Mouse (Mus musculus) lung, postnatal 0 days (tissue): ENCODE data around the gene Scml4. TPM values are rescaled to one million over a fixed set of nuclear protein-coding genes. Genes with fewer than 3 reads are reported as not detected.

ENCODE experiments used
- ATAC-seq: fragments of 200-750 bp; cut with Nextera tagmentation; 2 replicates; pipeline ENCODE4 v1.8.0; 2017; ENCODE audit warnings: moderate library complexity
- DNase-seq: peaks from one replicate; pipeline ENCODE4 v3.0.0-alpha.2; 2016; ENCODE audit warnings: low spot score
- H3K27ac ChIP-seq: fragments of 300-500 bp; sonication (generic); 2 replicates; pipeline ENCODE4 v1.5.1; 2014; ENCODE audit warnings: antibody characterized with exemption, mild to moderate bottlenecking, low read length, mixed read lengths
- H3K27me3 ChIP-seq: fragments of 300-500 bp; sonication (generic); replicated peaks from 2 replicates; pipeline ENCODE4 v1.6.1; 2014; ENCODE audit warnings: low read length, mixed read lengths; ENCODE audit not compliant: insufficient read depth
- H3K36me3 ChIP-seq: fragments of 300-500 bp; sonication (generic); 2 replicates; pipeline ENCODE4 v1.6.1; 2014; ENCODE audit warnings: low read length, mixed read lengths; ENCODE audit not compliant: insufficient read depth
- H3K4me1 ChIP-seq: fragments of 300-500 bp; sonication (generic); 2 replicates; pipeline ENCODE4 v1.6.1; 2014; ENCODE audit warnings: antibody characterized with exemption, low read depth, low read length, mixed read lengths; ENCODE audit not compliant: insufficient read depth
- H3K4me2 ChIP-seq: fragments of 300-500 bp; sonication (generic); replicated peaks from 2 replicates; pipeline ENCODE4 v1.6.1; 2014; ENCODE audit warnings: low read depth, mild to moderate bottlenecking, low read length, moderate library complexity, mixed read lengths
- H3K4me3 ChIP-seq: fragments of 300-500 bp; sonication (generic); 2 replicates; pipeline ENCODE4 v1.5.1; 2014; ENCODE audit warnings: low read depth, low read length
- H3K9ac ChIP-seq: fragments of 300-500 bp; sonication (generic); replicated peaks from 2 replicates; pipeline ENCODE4 v1.6.1; 2014; ENCODE audit warnings: low read depth, mild to moderate bottlenecking
- H3K9me3 ChIP-seq: fragments of 300-500 bp; sonication (generic); 2 replicates; pipeline ENCODE4 v1.6.1; 2016; ENCODE audit warnings: low read length, mixed read lengths
- CTCF ChIP-seq: IDR thresholded peaks from 2 replicates; pipeline ENCODE4 v1.5.1; 2016; ENCODE audit warnings: antibody characterized with exemption, mild to moderate bottlenecking
- EP300 ChIP-seq: IDR thresholded peaks from 2 replicates; pipeline ENCODE4 v1.6.1; 2016; ENCODE audit warnings: antibody characterized with exemption, mild to moderate bottlenecking, control low read depth
- WGBS: fragments of 180-500 bp; shearing (Covaris S2); extraction: QIAGEN DNeasy Blood & Tissue Kit; methylation state at CpG from one replicate; pipeline ENCODE4 v1.1.7; 2014; 5-methylcytosine and 5-hydroxymethylcytosine counted together
- polyA plus RNA-seq: library from polyadenylated mRNA; unstranded; fragments of >200 nt; fragmentation: Nextera tagmentation; extraction: Ambion mirVana; gene quantifications from 2 replicates; pipeline ENCODE4 v1.2.1, GENCODE M21; 2015

Gene Scml4
- 0.10 and 0.13 TPM in 2 replicates for polyA plus RNA-seq

DNA sequence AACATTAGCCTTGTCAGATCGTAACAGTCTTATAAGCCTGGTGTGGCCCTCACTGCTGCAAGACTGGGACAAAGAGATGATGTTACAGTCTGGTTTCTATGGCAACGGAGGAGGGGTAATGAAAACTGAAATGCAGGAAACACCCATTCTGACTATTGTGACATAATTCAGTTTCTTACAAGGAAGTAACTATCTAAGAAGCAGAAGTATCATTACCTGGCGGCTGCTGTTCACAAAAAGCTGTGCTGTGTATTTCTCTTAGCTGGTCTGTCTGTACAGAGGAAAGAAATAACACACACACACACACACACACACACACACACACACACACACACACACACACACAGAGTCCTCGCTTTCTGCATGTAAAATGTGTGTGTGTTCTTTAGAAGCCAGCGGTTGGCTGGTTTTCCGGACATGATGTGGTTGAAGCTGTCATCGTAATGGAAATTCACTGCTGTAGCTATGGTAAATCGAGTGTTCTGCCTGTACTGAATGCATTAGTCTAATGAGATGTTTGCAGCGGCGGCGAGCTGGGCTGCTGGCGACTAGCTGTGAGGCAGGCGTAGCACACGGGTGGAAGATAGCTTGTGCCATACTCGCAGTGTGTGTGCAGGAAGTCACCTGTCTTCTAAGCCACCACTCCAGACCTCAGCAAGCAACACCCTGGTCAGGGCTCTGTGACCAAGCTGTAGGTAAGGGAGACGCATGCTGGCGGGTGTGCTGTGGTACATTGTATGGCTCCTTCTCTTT lies at the start of gene Scml4:
Scml4 (plus strand) TSS at position 212 of the 753 bp plus-strand sequence.
- Histone ChIP-seq H3K27me3 (no peaks in the 10 kb centered on the region), H3K9ac (no peak within 1 kb of the TSS), H3K27ac (no peak within 1 kb of the TSS), H3K9me3 (no peaks in the 10 kb centered on the region), H3K4me3 (0 out of 2 replicates have a peak within 1 kb of the TSS, but pooled peaks have one; percentile 1), H3K4me1 (no peaks in the 10 kb centered on the region), H3K4me2 (no peak within 1 kb of the TSS), H3K36me3 (no peaks in the 10 kb centered on the region)
- DNase-seq (peak; percentile 88), ATAC-seq (peak; percentile 49)
- TF ChIP-seq EP300 (no peak), CTCF (no peak)
- WGBS, result 49% methylated on average over 17 of the region's 17 CpGs

DNA sequence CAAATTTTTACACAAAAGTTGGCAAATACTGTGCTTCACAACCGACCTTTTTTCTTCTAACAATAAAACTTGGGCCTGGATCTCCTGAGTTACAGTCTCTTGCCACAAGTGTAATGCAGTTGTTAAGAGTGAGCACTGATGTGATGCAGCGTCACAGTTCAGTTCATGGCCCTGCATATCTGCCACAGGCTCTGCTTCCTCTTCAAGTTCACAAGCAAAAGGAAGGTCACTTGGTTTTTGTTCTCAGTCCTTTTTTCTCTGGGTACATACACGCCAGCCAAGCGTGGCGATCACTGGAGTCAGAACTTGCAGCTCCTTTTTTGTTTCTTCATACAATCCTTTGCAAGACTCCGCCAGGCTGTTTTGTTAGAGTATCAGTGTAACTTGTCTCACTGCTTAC lies 34.2 kb upstream of the Scml4 start:
- Histone ChIP-seq H3K4me3 (no peak overlapping the region), H3K4me2 (no peak overlapping the region), H3K9me3 (no peaks in the 10 kb centered on the region), H3K4me1 (no peaks in the 10 kb centered on the region), H3K27me3 (no peaks in the 10 kb centered on the region), H3K9ac (no peak overlapping the region), H3K36me3 (peaks cover 25% of the 10 kb centered on the region), H3K27ac (no peak overlapping the region)
- DNase-seq, result no peak
- TF ChIP-seq EP300, result no peak
- no peak for ATAC-seq
- 85% methylated on average over 6 of the region's 6 CpGs for WGBS

GRCm38 (mm10) chr10:42827155-42827554 lies 33.0 kb upstream of the Scml4 start:
- DNase-seq, result no peak
- Histone ChIP-seq H3K27me3 (no peaks in the 10 kb centered on the region), H3K4me2 (no peak overlapping the region), H3K36me3 (peaks cover 25% of the 10 kb centered on the region), H3K9me3 (no peaks in the 10 kb centered on the region), H3K4me1 (no peaks in the 10 kb centered on the region), H3K4me3 (no peak overlapping the region), H3K27ac (no peak overlapping the region), H3K9ac (no peak overlapping the region)
- no peak for TF ChIP-seq CTCF
- 83% methylated on average over 5 of the region's 5 CpGs for whole genome bisulfite sequencing
- no peak for ATAC-seq

DNA sequence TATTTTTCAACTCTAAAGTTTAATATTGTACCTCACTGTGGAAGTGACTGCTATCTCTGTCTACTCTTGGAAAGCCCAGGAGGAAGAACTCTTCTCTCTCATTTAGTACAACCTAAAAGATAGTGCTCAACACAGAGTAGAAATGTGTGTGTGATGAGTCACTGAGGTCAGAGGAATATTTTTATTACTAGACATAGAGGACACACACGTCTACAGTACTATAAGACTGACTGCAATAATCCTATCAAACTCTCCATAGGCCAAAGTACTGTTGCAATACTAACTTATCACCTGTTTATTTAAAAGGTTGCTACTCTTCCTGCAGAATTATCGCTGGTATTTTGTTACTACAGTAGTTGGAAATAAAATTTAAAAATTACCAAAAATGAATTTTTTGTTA lies 30.2 kb upstream of the Scml4 start:
- WGBS, result 49% methylated on average over 2 of the region's 2 CpGs
- TF ChIP-seq CTCF, result no peak
- TF ChIP-seq EP300, result no peak
- H3K36me3 ChIP-seq, result peaks cover 18% of the 10 kb centered on the region
- H3K9me3 ChIP-seq, result no peaks in the 10 kb centered on the region
- no peaks in the 10 kb centered on the region for H3K27me3 ChIP-seq
- no peak for DNase-seq
- no peaks in the 10 kb centered on the region for H3K4me1 ChIP-seq
- no peak overlapping the region for H3K4me2 ChIP-seq
- no peak for ATAC-seq
- no peak overlapping the region for H3K27ac ChIP-seq
- H3K4me3 ChIP-seq, result no peak overlapping the region
- no peak overlapping the region for H3K9ac ChIP-seq

DNA sequence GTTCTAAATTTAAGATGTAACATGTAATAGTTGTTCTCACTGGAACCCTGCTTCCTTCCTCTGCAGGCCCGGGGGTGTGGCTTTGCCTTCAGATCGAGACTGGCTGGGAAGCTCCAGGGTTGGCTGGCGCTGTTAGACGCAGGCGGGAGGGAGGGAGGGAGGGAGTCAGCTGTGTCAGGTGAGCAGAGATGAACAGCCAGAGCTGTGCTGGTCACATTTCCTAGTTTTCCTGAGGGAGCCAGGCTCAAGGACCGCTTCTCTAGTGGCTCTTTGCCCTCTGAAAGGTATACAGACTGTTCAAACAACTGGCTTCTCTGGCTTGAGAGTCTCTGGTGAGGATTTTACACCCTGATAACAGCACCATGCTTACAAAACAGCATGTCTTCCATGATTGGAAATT lies 29.8 kb upstream of the Scml4 start:
- no peak overlapping the region for H3K4me2 ChIP-seq
- H3K4me3 ChIP-seq, result no peak overlapping the region
- no peak overlapping the region for H3K27ac ChIP-seq
- H3K27me3 ChIP-seq, result no peaks in the 10 kb centered on the region
- no peak overlapping the region for H3K9ac ChIP-seq
- peak; percentile 91 for DNase-seq
- 57% methylated on average over 6 of the region's 6 CpGs for WGBS
- H3K36me3 ChIP-seq, result peaks cover 18% of the 10 kb centered on the region
- TF ChIP-seq CTCF, result no peak
- peak; percentile 72 for TF ChIP-seq EP300
- no peaks in the 10 kb centered on the region for H3K4me1 ChIP-seq
- H3K9me3 ChIP-seq, result no peaks in the 10 kb centered on the region
- ATAC-seq, result peak; percentile 95

DNA sequence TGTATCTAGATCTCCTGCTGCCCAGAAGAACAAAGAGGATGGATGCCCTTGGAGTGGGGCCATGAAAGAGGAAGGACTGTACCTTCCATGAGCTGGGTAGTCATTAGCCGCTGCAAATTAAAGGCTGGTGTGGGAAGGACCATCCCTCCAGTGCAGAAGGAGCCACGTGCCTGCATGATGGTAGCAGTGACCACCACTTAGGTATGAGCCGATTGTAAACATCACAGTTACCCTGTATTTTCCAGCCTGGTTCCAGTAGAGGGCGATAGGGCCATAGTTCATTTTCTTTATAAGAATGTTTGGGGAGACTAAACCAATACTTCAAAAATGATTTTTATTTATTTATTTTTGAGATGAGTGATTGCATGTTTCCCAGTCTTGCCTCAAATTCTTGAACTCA lies 27.5 kb upstream of the Scml4 start:
- no peak overlapping the region for H3K27ac ChIP-seq
- no peaks in the 10 kb centered on the region for H3K9me3 ChIP-seq
- DNase-seq, result peak; percentile 34
- WGBS, result 49% methylated on average over 4 of the region's 4 CpGs
- H3K9ac ChIP-seq, result no peak overlapping the region
- no peak overlapping the region for H3K4me2 ChIP-seq
- no peak overlapping the region for H3K4me3 ChIP-seq
- no peak for TF ChIP-seq EP300
- TF ChIP-seq CTCF, result peak; percentile 58
- no peak for ATAC-seq
- no peaks in the 10 kb centered on the region for H3K27me3 ChIP-seq
- H3K4me1 ChIP-seq, result no peaks in the 10 kb centered on the region
- peaks cover 14% of the 10 kb centered on the region for H3K36me3 ChIP-seq
